Mouse (Mus musculus) G1E (cell line): ENCODE measurements around the gene Fam20c. TPM values are rescaled to one million over a fixed set of nuclear protein-coding genes. Genes with fewer than 3 reads are reported as not detected.

Experiments
- ATAC-seq: 2 replicates; pipeline ENCODE4 v1.8.0; 2016; ENCODE audit warnings: mild to moderate bottlenecking; ENCODE audit not compliant: insufficient number of reproducible peaks, poor library complexity, low FRiP score, severe bottlenecking; ENCODE audit errors: extremely low read depth
- DNase-seq: peaks from one replicate; pipeline ENCODE4 v3.0.0; 2012; ENCODE audit warnings: low spot score
- H3K27me3 ChIP-seq: 2 replicates; pipeline ENCODE4 v1.6.1; 2012; ENCODE audit warnings: mild to moderate bottlenecking, low read length, inconsistent platforms; ENCODE audit not compliant: insufficient read depth
- H3K36me3 ChIP-seq: replicated peaks from 2 replicates; pipeline ENCODE3; 2012; ENCODE audit warnings: mild to moderate bottlenecking, inconsistent platforms
- H3K4me1 ChIP-seq: 2 replicates; pipeline ENCODE4 v1.6.1; 2012; ENCODE audit warnings: low read depth, low read length, inconsistent platforms, mixed read lengths; ENCODE audit not compliant: insufficient read depth
- H3K4me3 ChIP-seq: 2 replicates; pipeline ENCODE4 v1.5.1; 2012; ENCODE audit warnings: low read depth, mild to moderate bottlenecking, inconsistent platforms, low read length, moderate library complexity, mixed read lengths
- H3K9me3 ChIP-seq: replicated peaks from 2 replicates; pipeline ENCODE4 v1.6.1; 2012; ENCODE audit warnings: inconsistent platforms
- CTCF ChIP-seq: IDR thresholded peaks from 2 replicates; pipeline ENCODE4 v1.5.1; 2012; ENCODE audit warnings: low read depth, low read length, inconsistent platforms, mixed read lengths
- GATA1 ChIP-seq: IDR thresholded peaks from 2 replicates; pipeline ENCODE4 v1.6.1; 2012; ENCODE audit warnings: borderline replicate concordance, low read length, inconsistent platforms, mixed read lengths
- GATA2 ChIP-seq: IDR thresholded peaks from 2 replicates; pipeline ENCODE4 v1.6.1; 2012; ENCODE audit warnings: low read depth, low read length, inconsistent platforms, borderline replicate concordance
- POLR2AphosphoS5 ChIP-seq: IDR thresholded peaks from 2 replicates; pipeline ENCODE4 v1.6.1; 2012; ENCODE audit warnings: low read depth, low read length, inconsistent platforms; ENCODE audit not compliant: insufficient replicate concordance
- TAL1 ChIP-seq: conservative IDR thresholded peaks from 2 replicates; pipeline ENCODE4 v1.6.1; 2012; ENCODE audit warnings: low read depth, low read length, inconsistent platforms, mixed read lengths
- polyA plus RNA-seq: library from polyadenylated mRNA; stranded (reverse); fragments of >175 nt; gene quantifications from 2 replicates; pipeline ENCODE4 v1.2.3, GENCODE M21; 2012
- total RNA-seq, 2 experiments: library from RNA; stranded (forward) in 1 of 2; stranded (reverse) in 1 of 2; fragments of 200-1000 nt in 1 of 2; fragments of >200 nt in 1 of 2; fragmentation: Nextera tagmentation in 1 of 2; gene quantifications; 2 replicates each; pipeline ENCODE4 v1.2.3; 2014 to 2017

Fam20c gene
- total and polyA plus RNA-seq, 3 experiments: 0.11 TPM; not detected in 2

DNA sequence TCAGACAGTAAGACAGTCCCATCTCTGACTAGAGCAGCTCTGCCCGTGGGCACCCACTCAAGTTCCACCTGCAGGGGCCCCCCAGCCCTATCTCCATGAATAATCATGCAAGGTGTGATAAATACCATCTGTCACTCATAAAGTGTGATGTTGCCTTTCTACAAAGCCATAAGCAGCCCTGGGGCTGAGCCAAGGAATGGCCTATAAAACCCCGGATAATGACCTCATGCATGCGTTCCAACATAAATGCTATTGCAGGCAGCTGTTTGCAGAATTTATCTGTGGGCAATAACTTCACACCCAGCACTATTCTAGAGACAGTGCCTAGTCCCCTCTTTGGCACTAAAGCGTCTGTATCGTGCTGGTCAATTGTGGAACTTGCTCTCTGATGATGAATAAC, 12.0 kb upstream of the Fam20c start:
- H3K27me3 ChIP-seq: no peaks in the 10 kb centered on the region; the same call in none of the 2 replicates
- TF ChIP-seq GATA2: no peak
- no peak for TF ChIP-seq GATA1
- TF ChIP-seq CTCF: no peak
- no peak for TF ChIP-seq POLR2AphosphoS5
- ATAC-seq: no peak

DNA sequence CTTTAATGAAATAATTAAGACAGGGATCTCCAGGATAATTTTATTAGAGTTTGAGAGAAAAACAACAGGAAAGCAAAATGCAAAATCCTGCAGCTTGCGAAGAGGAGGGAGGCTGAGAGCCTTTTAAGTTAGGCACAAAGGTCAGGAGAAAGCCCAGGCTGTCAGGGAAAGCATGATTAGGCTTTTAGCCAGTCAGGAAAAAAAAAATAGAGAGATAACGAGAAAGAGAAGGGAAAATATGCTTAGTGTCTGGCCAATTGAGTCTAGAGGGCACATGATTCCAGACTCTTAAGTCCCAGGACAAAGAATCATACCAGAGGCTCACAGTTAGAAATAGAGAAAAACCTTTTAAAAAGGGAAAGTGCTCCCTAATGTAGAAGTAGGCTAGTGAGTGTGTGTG, 10.7 kb upstream of the Fam20c start:
- no peak for ATAC-seq
- Histone ChIP-seq H3K36me3 (no peaks in the 10 kb centered on the region), H3K4me3 (no peak overlapping the region), H3K27me3 (no peaks in the 10 kb centered on the region; the same call in none of the 2 replicates), H3K9me3 (no peaks in the 10 kb centered on the region), H3K4me1 (no peaks in the 10 kb centered on the region)
- no peak for DNase-seq
- TF ChIP-seq TAL1 (no peak), GATA2 (no peak), CTCF (no peak), GATA1 (no peak), POLR2AphosphoS5 (no peak)

More for the DNA sequence above, 12.0 kb upstream of the Fam20c start:
- H3K9me3 ChIP-seq: no peaks in the 10 kb centered on the region
- H3K4me1 ChIP-seq: no peaks in the 10 kb centered on the region
- H3K4me3 ChIP-seq: no peak overlapping the region
- no peak for DNase-seq
- H3K36me3 ChIP-seq: no peaks in the 10 kb centered on the region

DNA sequence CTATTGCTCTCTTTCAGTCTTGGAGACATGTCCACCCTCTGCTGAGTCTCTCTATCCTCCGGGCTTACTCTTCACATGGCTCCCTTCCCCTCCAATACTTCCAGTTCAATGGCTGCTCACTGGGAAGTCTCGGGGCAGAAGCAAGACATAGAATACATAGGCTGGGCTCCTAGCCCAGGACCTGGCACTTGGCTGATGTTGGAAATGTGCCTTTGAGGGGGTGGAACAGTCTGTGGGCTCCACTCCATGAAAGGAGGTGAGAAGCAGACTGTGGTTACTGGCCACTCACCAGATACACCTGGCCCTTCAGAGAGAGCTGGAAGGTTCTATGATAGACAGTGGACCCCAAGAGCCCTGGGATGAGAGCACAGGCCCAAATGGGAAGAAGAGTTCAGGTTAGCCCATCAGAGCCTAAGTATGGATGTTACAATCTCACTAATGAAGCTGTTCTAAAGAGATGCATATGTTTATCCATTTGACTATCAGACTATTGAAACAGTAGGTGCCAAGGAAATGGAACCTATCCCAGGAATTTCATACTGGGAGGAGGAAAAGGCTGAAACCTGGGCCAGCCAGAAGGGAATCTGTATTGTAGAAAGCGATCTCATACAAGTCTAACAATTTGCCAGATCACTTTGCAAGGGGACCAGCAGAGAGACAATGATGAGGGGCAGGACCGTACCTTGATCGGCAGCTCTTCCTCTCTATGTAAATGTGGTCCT, 8.8 kb upstream of the Fam20c start:
- DNase-seq (no peak), ATAC-seq (no peak)
- Histone ChIP-seq H3K4me1 (no peaks in the 10 kb centered on the region), H3K36me3 (no peaks in the 10 kb centered on the region), H3K9me3 (no peaks in the 10 kb centered on the region), H3K4me3 (no peak overlapping the region), H3K27me3 (no peaks in the 10 kb centered on the region; the same call in none of the 2 replicates)
- TF ChIP-seq CTCF (no peak), GATA2 (no peak), TAL1 (no peak), POLR2AphosphoS5 (no peak), GATA1 (no peak)

DNA sequence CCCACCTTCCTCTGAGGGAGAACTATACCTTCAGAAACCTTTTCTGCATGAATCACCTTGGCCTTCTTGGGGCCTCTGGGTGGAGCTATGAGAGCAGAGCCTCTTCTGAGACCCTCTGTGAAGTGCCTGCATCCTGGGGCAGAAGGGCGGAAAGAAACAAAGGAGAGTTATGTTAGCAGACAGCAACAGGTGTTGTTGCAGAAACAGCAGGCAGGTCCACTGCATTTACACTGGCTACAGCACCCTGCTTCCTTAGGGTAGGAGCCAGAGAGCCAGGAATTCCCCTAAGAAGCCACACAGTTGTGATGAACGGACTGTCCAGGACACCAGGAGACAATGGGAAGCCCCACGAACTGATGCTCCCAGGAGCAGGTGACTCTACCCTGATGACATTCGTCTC, 1.0 kb upstream of the Fam20c start:
- H3K9me3 ChIP-seq: peaks cover 20% of the 10 kb centered on the region
- TF ChIP-seq GATA2: no peak
- no peak for TF ChIP-seq TAL1
- TF ChIP-seq GATA1: no peak
- TF ChIP-seq CTCF: no peak
- TF ChIP-seq POLR2AphosphoS5: no peak
- no peaks in the 10 kb centered on the region for H3K36me3 ChIP-seq
- H3K4me1 ChIP-seq: no peaks in the 10 kb centered on the region
- DNase-seq (no peak), ATAC-seq (no peak)
- no peak overlapping the region for H3K4me3 ChIP-seq
- H3K27me3 ChIP-seq: no peaks in the 10 kb centered on the region

GRCm38 (mm10) chr5:138753946-138754302, 390 bp upstream of the Fam20c start:
- peaks cover 20% of the 10 kb centered on the region for H3K9me3 ChIP-seq
- no peaks in the 10 kb centered on the region for H3K4me1 ChIP-seq
- TF ChIP-seq GATA2 (no peak), GATA1 (no peak), POLR2AphosphoS5 (no peak), CTCF (no peak), TAL1 (no peak)
- H3K36me3 ChIP-seq: no peaks in the 10 kb centered on the region
- H3K4me3 ChIP-seq: no peak overlapping the region
- ATAC-seq: no peak
- DNase-seq: no peak
- no peaks in the 10 kb centered on the region for H3K27me3 ChIP-seq

GRCm38 (mm10) chr5:138755121-138755452, 773 bp downstream of the Fam20c start:
- no peak overlapping the region; the same call in 1 of the 2 replicates for H3K4me3 ChIP-seq
- ATAC-seq (no peak), DNase-seq (no peak)
- H3K36me3 ChIP-seq: no peaks in the 10 kb centered on the region
- H3K4me1 ChIP-seq: no peaks in the 10 kb centered on the region
- TF ChIP-seq GATA1 (no peak), POLR2AphosphoS5 (no peak), GATA2 (no peak), CTCF (no peak), TAL1 (no peak)
- H3K27me3 ChIP-seq: no peaks in the 10 kb centered on the region
- peaks cover 20% of the 10 kb centered on the region for H3K9me3 ChIP-seq
